Mouse (Mus musculus) heart, embryonic 14.5 days (tissue): ENCODE measurements around the gene Tmem184a. TPM values are rescaled to one million over a fixed set of nuclear protein-coding genes. Genes with fewer than 3 reads are reported as not detected.
A peak's percentile ranks its signal among the peaks of the same experiment; 100 is the strongest.

Experiments used
- ATAC-seq: fragments of 200-750 bp; cut with Nextera tagmentation; 2 replicates; pipeline ENCODE4 v1.8.0; 2017; ENCODE audit warnings: low read depth, moderate TSS enrichment; ENCODE audit not compliant: insufficient number of reproducible peaks, insufficient read depth, low FRiP score
- H3K27ac ChIP-seq, 2 experiments: fragments of 200-500 bp in 1 of 2; fragments of 300-500 bp in 1 of 2; sonication (generic) in 1 of 2; replicated peaks in 1 of 2; 2 replicates each; pipeline ENCODE4 v1.5.1; 2012 to 2014; ENCODE audit warnings: low read depth in 2 of 2, low read length in 2 of 2, control low read depth in 1 of 2, mild to moderate bottlenecking in 1 of 2, mixed read lengths in 1 of 2; ENCODE audit not compliant: control insufficient read depth in 1 of 2, insufficient read depth in 1 of 2
- H3K27me3 ChIP-seq: fragments of 300-500 bp; sonication (generic); 2 replicates; pipeline ENCODE4 v1.6.1; 2014; ENCODE audit warnings: mild to moderate bottlenecking, low read length, control low read depth; ENCODE audit not compliant: control insufficient read depth, insufficient read depth
- H3K36me3 ChIP-seq: fragments of 300-500 bp; sonication (generic); 2 replicates; pipeline ENCODE4 v1.6.1; 2014; ENCODE audit warnings: mild to moderate bottlenecking, control low read depth, low read length, mixed read lengths; ENCODE audit not compliant: control insufficient read depth, insufficient read depth
- H3K4me1 ChIP-seq, 2 experiments: fragments of 200-500 bp in 1 of 2; fragments of 300-500 bp in 1 of 2; sonication (generic) in 1 of 2; 2 replicates each; pipeline ENCODE4 v1.6.1; 2012 to 2014; ENCODE audit warnings: low read length in 2 of 2, control low read depth in 1 of 2, mixed read lengths in 1 of 2; ENCODE audit not compliant: control insufficient read depth in 2 of 2, insufficient read depth in 2 of 2
- H3K4me2 ChIP-seq: fragments of 300-500 bp; sonication (generic); 2 replicates; pipeline ENCODE4 v1.6.1; 2014; ENCODE audit warnings: mild to moderate bottlenecking, low read length
- H3K4me3 ChIP-seq, 2 experiments: fragments of 200-500 bp in 1 of 2; fragments of 300-500 bp in 1 of 2; sonication (generic) in 1 of 2; 2 replicates each; pipeline ENCODE4 v1.5.1; 2012 to 2014; ENCODE audit warnings: low read length in 2 of 2, mild to moderate bottlenecking in 2 of 2, control low read depth in 1 of 2, low read depth in 1 of 2, moderate library complexity in 1 of 2; ENCODE audit not compliant: control insufficient read depth in 1 of 2, insufficient read depth in 1 of 2
- H3K9ac ChIP-seq: fragments of 300-500 bp; sonication (generic); 2 replicates; pipeline ENCODE4 v1.6.1; 2014; ENCODE audit warnings: mild to moderate bottlenecking, low read length
- H3K9me3 ChIP-seq: fragments of 300-500 bp; sonication (generic); 2 replicates; pipeline ENCODE4 v1.6.1; 2016; ENCODE audit warnings: low read length, control low read depth; ENCODE audit not compliant: control insufficient read depth
- WGBS: fragments of 180-500 bp; shearing (Covaris S2); extraction: QIAGEN DNeasy Blood & Tissue Kit; methylation state at CpG from one replicate; pipeline ENCODE4 v1.1.7; 2014; 5-methylcytosine and 5-hydroxymethylcytosine counted together
- polyA plus RNA-seq: library from polyadenylated mRNA; unstranded; fragments of >200 nt; fragmentation: Nextera tagmentation; extraction: Ambion mirVana; gene quantifications from 2 replicates; pipeline ENCODE4 v1.2.1, GENCODE M21; 2014

Gene Tmem184a
- polyA plus RNA-seq, 1 experiment from 2014 or later, result 0.19 TPM

DNA sequence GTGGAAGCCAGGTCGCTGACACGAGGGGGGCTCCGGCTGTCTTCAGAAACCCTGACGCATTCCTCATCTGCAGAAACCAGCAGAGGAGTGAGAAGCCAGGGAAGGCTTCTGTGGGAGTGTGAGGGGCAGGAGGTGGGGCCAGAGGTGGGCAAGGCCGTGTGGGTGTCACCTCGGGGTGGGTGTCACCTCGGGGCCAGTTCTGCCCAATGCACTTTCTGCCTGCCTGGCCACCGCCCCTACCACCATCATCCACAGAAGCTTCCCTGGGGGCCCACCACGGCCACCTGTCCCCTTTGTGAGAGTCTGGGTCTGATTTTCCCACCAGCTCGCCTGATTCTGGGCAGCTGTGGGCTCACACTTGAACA lies 6.6 kb downstream of the Tmem184a start:
- ATAC-seq, result no peak
- Histone ChIP-seq H3K27ac (no peak overlapping the region), H3K4me1 (peaks cover 11% of the 10 kb centered on the region in 2 experiments; a peak in 2 of 4 replicates), H3K4me2 (no peak overlapping the region), H3K27me3 (peaks cover 25% of the 10 kb centered on the region), H3K36me3 (no peaks in the 10 kb centered on the region), H3K4me3 (no peak overlapping the region), H3K9me3 (no peaks in the 10 kb centered on the region), H3K9ac (no peak overlapping the region)
- 40% methylated on average over 10 of the region's 10 CpGs for WGBS

DNA sequence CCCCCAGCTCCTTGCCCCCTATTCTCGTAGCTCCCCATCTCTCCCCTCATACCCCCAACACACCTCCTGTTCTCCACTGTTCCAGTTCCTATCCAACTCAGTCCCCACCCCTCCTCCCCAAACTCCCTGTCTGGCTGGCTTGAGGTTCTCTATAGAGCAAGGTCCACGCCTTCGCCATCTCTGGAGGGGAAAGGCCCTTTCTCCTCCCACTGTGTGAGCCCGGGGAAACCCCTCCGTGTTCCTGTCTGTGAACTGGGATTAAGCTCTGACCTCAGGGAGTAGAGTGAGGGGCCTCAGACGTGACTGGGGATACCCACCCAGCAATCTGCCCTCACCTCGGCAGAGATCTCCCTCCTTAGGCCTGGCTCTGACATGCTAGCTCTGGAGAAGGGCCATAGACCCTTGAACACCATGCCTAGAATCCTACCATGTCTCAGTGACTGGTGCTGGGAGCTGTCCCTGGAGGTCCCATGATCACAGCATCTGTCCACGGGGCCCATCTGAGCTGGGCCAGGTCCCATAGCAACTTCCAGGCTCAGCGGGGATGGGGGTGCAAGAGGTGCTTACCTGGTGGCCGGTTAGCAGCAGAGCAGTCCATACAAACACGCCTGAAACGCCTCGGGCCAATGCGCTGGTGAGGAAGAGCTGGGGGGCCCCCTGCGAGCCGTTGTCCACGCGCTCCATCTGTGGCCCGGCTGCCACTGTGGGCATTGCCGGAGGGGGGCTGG lies 7.2 kb downstream of the Tmem184a start:
- H3K4me3 ChIP-seq, result no peak overlapping the region
- no peak overlapping the region for H3K9ac ChIP-seq
- no peak overlapping the region for H3K27ac ChIP-seq
- ATAC-seq, result no peak
- no peaks in the 10 kb centered on the region for H3K9me3 ChIP-seq
- H3K27me3 ChIP-seq, result peaks cover 25% of the 10 kb centered on the region
- no peak overlapping the region for H3K4me2 ChIP-seq
- H3K36me3 ChIP-seq, result no peaks in the 10 kb centered on the region
- WGBS, result 60% methylated on average over 20 of the region's 20 CpGs
- H3K4me1 ChIP-seq, result peaks cover 11% of the 10 kb centered on the region in 2 experiments; a peak in 2 of 4 replicates

DNA sequence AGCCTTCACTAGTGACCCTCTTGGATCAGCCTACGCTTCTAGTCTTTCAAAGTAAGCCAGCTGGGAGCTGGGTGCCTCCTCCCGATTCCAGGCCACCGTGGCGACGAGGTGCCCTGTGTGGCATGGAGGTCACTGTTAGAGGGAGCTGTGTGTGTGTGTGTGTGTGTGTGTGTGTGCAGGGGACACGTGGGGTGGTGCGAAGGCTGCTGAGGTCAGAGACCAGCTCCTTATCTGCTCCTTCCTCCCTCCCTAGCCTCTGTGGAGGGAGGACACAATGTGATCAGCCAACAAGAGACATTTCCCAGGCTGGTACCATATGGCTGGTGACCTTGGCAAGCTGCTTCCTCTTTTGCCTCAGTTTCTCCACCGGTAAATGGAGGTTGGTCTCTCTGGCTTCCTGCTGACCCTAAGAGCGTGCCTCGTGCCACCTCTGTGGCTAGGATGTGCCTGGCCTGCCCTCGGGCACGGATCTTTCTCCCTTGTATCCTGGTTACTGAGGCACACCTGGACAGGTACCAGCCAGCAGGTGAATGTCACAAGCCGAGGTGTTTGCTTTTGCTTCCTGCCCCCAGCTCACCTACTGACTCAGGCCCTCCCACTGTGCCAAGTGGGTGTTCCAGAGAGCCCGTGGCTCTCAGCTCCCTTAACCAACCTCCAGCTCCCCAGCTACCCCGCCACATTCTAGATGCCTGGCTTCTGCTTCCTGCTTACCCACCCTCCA lies 7.9 kb downstream of the Tmem184a start:
- Histone ChIP-seq H3K27ac (no peak overlapping the region), H3K4me2 (no peak overlapping the region), H3K36me3 (no peaks in the 10 kb centered on the region), H3K4me3 (no peak overlapping the region), H3K9me3 (no peaks in the 10 kb centered on the region), H3K27me3 (peaks cover 25% of the 10 kb centered on the region), H3K4me1 (peaks cover 11% of the 10 kb centered on the region in 2 experiments; a peak in 2 of 4 replicates), H3K9ac (no peak overlapping the region)
- ATAC-seq, result no peak
- WGBS, result 59% methylated on average over 15 of the region's 15 CpGs

DNA sequence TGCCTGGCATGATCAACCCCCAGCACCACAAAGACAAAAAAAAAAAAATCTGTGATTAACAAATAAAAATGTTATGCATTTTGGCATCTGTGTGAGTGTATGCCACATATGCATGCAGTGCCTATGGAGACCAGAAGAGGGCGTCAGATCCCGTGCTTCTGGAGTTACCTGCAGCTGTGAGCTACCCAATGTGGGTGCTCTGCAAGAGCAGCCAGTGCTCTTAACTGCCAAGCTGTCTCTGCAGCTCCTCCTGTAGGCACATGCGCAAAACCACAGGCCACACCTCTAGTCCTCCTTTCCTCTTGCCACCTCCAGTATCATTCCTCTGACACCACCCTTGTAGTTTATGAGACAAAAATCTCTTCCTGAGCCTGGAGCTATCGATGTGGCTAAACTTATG lies 10.3 kb downstream of the Tmem184a start:
- no peak overlapping the region for H3K27ac ChIP-seq
- H3K9me3 ChIP-seq, result no peaks in the 10 kb centered on the region
- no peaks in the 10 kb centered on the region for H3K36me3 ChIP-seq
- 57% methylated on average over 4 of the region's 4 CpGs for WGBS
- no peak overlapping the region for H3K4me3 ChIP-seq
- H3K27me3 ChIP-seq, result peaks cover 19% of the 10 kb centered on the region
- ATAC-seq, result no peak
- H3K4me1 ChIP-seq, result peaks cover 5 to 7% of the 10 kb centered on the region in 2 experiments
- H3K4me2 ChIP-seq, result no peak overlapping the region
- H3K9ac ChIP-seq, result no peak overlapping the region

DNA sequence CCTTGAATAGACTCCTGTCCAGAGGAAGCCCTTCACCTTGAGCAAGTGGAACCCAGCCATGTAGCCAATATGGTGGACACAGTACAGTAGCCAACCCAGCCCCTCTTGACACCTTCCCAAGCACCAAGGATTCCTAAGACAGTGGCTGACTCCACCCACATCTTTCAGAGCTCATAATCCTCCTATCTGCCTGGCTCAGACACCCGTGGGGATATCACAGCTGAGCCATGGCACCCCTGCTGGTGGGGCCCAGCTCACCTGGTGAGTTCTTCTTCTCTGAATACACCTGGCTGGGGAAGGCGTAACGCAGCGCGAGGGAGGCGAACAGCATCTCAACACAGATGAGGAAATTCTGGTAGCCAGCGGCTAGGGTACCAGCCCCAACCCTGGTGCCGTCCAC lies 13.8 kb downstream of the Tmem184a start:
- H3K4me1 ChIP-seq, result peaks cover 15 to 25% of the 10 kb centered on the region in 2 experiments
- H3K9me3 ChIP-seq, result no peaks in the 10 kb centered on the region
- WGBS, result 85% methylated on average over 8 of the region's 8 CpGs
- H3K36me3 ChIP-seq, result peaks cover 20% of the 10 kb centered on the region
- H3K27me3 ChIP-seq, result no peaks in the 10 kb centered on the region
- H3K4me3 ChIP-seq, result no peak overlapping the region
- no peak for ATAC-seq
- H3K27ac ChIP-seq, result no peak overlapping the region
- no peak overlapping the region for H3K4me2 ChIP-seq
- no peak overlapping the region for H3K9ac ChIP-seq

DNA sequence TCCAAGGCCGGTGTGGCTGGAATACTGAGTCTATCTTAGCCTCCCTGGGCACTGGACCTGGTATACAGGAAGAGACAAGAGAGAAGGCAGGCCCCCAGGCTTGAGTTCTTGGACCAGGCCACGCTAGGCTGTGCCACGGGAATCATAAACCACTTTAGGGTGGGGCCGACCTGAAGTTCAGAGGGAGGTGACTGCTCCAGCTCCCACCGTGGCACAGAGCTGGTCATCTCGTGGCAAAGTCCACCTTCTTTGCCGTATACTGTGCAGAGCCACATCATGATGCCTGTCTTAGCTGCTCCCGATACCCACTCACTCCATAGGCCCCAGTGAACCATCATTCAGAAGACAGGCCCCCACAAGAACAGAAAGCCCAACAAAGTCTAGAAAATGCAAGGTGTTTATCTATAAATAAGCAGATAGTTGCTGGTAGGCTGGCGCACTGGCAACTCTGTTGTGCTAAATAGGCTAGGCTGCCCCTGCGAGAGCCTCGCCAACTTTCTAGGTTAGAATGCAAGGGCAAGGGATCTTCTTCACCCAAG lies 15.1 kb downstream of the Tmem184a start:
- no peak overlapping the region; the same call in 1 of the 2 replicates for H3K9ac ChIP-seq
- H3K4me1 ChIP-seq, result peaks cover 17 to 30% of the 10 kb centered on the region in 2 experiments
- H3K27me3 ChIP-seq, result no peaks in the 10 kb centered on the region
- H3K27ac ChIP-seq, result peak overlapping the region; percentile 58 to 79
- H3K9me3 ChIP-seq, result no peaks in the 10 kb centered on the region
- H3K4me2 ChIP-seq, result peak overlapping the region; percentile 41; the same call in 1 of the 2 replicates
- ATAC-seq, result no peak
- no peak overlapping the region for H3K4me3 ChIP-seq
- peaks cover 32% of the 10 kb centered on the region for H3K36me3 ChIP-seq
- 66% methylated on average over 11 of the region's 11 CpGs for WGBS

DNA sequence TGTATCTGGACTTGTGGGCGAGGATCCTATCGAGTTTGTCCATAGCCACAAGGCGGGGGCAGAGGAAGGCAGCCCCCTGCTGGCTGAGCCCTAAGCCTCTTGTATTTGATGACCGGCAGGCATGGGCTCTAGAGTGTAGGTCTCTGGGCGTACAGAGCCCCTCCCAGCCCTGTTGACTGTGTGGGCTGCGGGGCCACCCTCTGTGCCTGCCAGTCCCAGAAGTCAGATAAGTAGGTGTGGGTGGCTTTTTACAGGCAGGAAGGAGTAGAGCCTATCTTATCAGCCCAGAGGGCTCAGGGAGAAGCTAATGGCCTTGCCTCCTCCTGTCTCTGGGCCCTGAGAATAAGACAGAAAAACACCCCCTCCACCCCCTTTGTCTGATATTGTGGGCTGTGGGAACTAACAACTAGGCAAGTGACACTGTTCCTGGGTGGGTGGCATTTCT lies 15.6 kb downstream of the Tmem184a start:
- H3K9me3 ChIP-seq, result no peaks in the 10 kb centered on the region
- ATAC-seq, result peak; percentile 54
- peaks cover 17 to 33% of the 10 kb centered on the region in 2 experiments for H3K4me1 ChIP-seq
- H3K9ac ChIP-seq, result peak overlapping the region; percentile 47
- peak overlapping the region; percentile 58 to 79 for H3K27ac ChIP-seq
- H3K36me3 ChIP-seq, result peaks cover 37% of the 10 kb centered on the region
- H3K27me3 ChIP-seq, result no peaks in the 10 kb centered on the region
- peak overlapping the region; percentile 41 for H3K4me2 ChIP-seq
- WGBS, result 4% methylated on average over 6 of the region's 6 CpGs
- no peak overlapping the region for H3K4me3 ChIP-seq
